Mouse (Mus musculus) adrenal gland, postnatal 10 days (tissue): ENCODE data around the gene Neb. TPM values are rescaled to one million over a fixed set of nuclear protein-coding genes. Genes with fewer than 3 reads are reported as not detected.

Experiments used
- DNase-seq: peaks from one replicate; pipeline ENCODE4 v3.0.0; 2021; ENCODE audit warnings: mixed read lengths
- total RNA-seq, 2 experiments: library from RNA; stranded (reverse); gene quantifications; 2 replicates each; pipeline ENCODE4 v1.2.3; 2021

Neb gene
- total RNA-seq, 2 experiments from 2014 or later: 56.2 to 237 TPM

DNA sequence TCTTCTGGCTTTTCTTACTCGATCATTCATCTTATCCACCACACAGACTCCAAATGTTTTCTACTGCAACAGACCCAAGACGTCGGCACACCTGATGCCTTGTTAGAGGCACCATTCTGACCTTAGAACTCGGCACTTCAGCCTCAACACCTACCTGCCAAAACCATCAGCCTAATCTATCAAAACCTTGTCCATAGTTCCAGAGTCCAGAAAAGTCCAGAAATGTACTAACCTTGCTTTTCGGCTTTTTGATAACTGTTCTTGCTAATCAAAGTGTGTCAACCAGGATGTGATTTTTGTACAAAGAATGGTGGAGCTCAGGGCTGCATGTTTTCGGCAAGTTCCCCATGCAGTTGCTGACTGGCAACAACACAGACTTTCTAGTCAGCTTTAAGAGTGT, 3.6 kb downstream of the Neb start:
- DNase-seq: no peak

DNA sequence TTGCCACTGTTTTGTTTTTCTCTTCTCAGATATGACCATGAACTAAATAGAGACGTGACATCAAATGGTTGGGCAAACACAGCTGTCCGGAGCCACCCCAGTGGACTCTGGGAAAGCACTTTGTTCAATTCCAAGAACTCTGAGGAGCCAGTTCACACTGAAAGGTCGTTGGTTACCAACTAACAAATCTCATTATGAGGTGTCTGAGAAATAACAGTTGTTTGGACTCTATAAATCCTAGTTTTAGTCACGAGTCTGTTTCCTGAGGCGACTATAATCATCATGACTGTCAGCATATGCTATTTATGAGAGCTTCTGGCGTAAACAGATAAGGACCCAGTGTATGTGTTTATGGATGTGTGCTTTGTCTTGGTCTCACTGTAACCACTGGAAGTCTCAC, 5.8 kb downstream of the Neb start:
- peak; percentile 11 for DNase-seq

DNA sequence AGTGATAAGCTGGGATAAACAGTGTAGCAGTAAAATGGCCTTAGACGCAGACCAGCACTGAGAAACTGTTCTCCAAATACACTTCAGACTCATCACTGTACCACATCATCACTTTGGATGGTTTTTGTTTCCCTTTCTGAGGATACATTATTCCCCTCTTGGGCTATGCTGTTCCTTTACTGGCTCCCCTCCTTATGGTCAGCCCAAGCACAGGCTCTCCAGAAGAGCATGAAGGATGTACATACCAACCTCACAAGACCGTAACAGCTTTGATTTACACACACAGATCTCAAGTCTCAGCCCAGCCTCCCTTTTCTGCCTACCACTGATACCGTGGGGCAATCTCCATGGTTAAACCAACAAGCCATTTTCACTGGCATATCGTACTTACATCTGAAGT, 6.2 kb downstream of the Neb start:
- no peak for DNase-seq

DNA sequence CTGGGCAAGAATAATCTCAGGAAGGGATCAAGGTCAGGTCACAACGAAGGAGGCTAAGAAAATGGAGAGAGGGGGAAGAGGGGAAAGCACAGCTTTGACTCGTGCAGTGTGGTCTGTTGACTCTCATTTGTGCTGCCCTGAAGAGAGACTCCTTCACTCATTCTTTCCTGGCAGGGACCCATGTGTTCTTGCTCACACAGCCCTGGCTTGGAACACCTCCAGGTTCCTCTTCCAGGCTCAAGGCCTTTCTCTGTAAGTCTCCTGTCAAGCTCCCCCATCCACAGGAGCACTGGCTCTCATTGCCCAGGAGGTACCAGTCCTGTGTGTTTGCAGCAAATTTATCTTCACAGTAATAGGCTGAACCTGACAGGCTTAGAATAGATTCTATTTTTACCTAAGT, 7.2 kb downstream of the Neb start:
- peak; percentile 87 for DNase-seq

DNA sequence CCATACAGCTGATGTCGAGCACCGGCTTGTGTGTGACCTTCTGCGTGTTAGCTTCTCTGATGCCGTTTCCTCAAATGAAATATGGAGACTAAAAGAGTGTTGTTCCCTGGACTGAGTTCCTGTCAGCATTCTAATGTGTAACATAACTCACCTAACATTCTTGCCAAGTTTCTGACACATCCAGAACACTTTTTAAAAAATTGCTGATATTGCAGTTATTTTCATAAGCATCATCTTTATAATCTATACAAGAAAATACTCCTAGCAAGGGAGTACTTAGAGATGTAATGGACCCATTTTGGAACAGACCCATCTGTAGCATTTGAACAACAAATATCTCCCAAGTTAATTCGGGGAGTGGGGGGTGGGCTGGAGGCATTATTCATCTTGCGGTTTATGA, 8.7 kb downstream of the Neb start:
- no peak for DNase-seq

DNA sequence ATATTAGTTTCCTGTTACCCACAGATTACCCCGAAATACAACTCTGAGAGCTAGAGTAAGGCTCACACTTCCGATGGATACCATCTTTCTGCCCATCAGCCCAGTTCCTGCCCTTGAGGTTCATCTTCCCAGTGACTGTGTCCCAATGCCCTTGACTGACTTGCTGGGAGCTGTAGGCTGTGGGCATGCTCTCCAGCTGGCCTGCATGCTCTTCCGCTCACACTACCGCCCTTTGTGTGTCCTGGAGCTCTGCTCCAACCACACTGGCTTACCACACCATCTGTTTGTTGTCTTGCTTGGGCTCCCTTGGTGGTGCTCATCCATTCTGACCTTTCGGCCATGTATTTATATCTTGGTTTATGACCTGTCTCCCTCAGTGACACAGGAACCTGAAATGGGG, 10.6 kb downstream of the Neb start:
- DNase-seq: no peak

DNA sequence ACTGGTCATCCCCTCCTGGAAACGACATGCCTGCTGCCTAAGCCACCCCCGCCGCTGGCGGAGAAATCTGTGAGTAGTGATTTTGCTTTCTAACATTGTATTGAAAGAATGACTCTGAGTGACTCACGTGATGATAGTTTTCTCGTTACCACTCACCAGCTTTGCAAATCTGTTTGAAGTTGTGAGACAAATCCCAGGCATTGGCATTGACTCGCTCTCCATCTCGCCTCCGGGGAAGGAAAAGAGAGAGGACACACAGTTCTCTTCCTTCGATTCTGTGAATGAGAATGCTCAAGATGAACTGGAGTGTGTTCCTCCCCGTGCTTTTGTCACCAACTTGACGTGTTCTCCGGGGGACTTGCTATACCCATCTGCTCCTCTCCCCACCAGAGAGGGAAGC, 11.0 kb downstream of the Neb start:
- no peak for DNase-seq

DNA sequence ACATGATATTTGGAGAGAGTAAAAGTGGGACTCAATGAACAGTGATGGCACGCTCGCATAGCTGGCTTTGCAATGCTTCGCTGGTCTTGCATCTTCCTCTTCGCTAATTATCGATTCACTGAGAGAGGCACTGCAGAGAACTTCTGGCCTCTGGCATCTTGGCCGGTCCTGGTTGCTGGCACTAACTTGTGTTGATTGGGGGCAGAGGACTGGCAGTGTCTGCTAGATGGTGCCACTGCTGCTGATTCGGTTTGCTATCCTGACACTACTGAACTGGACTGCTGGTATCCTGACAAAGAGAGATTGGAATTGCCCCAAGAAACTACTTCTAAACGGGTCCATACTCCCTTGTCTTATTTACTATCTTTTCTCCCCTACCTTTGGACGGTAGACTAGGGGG, 17.2 kb downstream of the Neb start:
- no peak for DNase-seq

DNA sequence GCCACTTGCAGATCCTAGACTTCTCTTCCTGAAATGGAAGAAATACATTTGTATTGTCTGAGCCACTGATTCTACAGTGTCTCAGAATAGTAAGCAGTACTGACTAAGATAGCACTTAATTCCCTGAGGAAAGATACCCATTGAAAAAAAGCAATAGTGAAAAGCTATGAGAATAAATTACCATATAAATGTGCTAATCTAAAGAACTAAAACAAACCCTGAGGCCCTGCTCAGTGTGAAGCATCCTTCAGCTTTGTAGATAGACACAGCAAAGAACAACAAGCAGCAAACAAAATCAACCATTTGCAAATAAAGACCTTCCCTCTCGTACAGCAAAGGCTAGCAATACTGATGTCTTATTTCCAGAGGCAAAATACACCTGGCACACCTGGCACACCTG, 18.6 kb downstream of the Neb start:
- DNase-seq: no peak

DNA sequence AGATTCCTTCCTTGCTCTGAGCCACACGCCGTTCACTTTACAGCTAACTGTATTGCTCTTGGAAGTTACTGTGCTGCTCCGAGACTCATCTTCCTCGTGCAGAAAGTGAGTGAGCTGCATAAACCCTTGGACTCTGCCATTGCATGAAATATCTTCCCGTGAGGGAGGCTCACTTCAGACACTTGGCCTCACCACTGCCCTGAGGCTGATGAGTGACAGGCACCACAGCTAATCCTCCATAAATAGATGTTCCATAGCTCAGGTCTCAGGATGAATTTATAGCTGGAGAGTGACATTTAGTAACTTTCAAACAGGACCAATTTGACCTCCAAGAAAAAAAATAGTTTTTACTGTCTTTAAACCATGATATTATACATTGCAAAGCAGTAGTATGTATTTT, 20.1 kb downstream of the Neb start:
- no peak for DNase-seq

DNA sequence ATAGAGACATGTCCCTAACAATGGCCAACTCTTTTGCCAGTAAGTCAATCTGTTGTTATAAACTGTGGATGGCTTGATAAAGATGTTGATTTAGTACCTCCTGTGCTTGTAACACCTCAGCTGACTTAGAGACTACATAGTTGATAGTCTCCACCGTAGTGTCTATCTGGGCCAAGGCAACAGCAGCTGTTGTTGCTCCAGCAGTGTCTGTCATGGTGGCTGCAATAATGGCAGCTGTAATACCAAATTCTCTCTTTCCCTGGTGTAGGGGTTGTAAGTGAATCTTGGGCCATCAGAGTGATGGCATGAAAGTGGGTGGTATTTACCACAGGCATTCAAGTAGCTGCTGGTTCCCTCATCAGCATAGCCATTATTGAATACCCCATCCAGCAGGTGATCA, 27.2 kb downstream of the Neb start:
- no peak for DNase-seq

DNA sequence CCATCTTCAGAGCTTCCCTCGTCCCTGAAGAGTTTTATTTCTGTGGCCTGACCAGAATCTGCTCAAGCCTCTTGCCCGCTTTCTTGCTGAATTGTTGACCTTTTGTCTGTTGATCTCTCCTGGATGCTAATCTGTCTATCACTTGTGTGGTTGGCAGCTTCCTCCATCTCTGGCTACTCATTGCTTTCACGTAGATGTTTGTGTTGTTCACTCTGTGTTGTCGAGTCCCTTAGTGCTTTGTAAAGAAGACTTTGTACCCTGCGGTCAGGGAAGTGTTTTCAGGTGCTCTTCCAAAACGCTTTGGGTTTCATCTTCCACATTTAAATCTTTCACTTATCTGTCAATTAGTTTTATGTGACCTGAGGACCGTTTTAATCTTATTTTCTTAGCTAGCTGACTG, 37.3 kb downstream of the Neb start:
- DNase-seq: no peak

DNA sequence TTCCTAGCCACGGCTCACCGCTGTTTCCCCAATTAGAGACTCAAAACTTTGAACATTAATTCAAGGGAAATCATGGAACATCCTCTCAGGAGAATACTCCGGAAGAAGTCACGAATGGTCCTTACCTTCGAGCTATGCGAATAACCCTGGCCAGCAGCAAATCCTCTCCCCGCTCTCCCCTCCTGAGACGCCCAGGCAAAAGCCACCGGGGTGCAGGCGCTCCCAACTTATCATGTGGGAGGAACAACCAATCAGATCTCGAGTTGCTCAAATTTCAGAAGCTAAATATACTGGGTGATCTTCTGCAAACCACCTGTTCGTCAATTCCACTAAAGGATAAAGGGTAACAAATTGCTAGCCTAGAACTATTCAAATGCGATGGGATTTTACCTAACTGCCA, 42.7 kb downstream of the Neb start:
- DNase-seq: no peak

DNA sequence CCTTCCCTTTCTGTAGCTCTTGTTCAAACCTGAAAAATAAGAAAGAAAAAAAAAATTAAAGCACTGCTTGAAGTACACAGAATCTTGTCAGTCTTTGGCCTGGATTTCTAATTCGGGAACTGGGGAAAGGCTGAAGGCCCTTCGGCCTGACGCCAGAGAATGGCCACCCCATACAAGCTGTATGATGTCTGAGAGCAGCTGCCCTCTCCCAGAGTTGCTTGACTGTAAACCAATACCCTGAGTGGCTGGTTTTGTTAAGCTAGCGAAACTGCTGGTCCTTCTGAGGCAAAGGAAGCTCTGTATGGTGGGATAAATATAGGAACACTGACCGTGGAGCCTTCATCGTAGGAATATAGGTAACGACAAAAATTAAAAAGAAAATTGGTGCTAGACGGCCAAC, 43.2 kb downstream of the Neb start:
- no peak for DNase-seq

DNA sequence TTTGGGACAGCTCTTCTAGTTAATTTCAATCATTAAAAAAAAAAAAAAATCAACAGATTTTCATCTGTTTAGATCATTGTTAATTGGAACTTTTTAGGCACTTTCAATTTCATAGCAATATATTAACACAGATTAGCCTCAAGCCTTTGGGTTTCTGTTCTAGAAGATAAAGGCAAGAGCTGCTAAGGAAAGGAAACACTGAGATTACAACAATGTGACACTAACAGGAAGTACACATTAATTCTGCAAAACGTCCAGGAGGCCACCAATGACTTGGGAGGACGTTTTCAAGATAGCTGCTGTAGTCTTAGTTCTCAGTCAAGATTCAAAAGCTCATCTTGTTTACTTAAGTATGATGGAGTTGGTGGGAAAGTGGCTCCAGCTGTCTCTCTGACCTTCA, 44.7 kb downstream of the Neb start:
- no peak for DNase-seq

DNA sequence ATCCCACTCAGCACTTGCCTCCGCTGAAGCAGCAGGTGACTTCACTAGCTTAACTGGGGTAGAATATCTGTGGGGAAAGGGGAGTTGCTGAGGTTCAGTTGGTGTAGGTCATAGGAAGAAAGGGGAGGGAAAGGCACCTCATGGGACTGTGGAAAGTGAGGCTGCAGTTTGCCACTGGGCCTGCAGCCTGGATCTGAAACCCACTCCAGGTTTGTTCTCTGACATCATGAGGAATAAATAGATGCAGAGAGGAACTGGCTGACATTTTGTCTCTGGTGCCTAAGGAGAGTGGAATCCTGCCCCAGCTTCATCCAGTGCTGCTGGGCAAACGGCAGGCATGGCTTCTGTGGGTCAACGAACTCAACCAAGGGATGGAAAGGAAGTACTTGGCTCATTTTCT, 46.5 kb downstream of the Neb start:
- no peak for DNase-seq

DNA sequence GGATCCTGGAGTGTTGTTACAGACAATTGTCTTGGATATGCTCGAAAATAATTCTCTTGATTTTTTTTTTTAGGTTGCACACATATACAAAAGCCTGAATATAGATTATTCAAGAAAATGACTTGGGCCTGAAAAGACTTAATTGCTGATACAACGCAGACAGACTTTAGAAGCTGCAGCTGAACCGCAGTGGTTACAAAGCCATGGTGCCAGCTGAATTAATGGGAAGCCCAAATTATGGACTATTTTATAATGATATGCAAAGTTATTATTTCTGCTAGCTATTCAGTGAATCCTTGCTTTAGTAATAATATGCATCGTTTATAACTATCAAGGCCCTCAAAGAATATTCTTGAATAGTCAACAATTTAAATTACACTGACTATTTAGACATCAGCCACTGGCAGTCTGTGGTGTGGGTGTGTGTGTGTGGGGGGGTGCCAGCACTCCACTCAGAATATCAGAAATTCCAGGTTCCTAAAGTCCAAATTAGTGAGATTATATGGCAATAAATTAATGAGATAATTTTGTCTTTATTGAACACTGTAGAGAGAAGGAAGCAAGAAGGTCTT, 50.9 kb downstream of the Neb start:
- no peak for DNase-seq

DNA sequence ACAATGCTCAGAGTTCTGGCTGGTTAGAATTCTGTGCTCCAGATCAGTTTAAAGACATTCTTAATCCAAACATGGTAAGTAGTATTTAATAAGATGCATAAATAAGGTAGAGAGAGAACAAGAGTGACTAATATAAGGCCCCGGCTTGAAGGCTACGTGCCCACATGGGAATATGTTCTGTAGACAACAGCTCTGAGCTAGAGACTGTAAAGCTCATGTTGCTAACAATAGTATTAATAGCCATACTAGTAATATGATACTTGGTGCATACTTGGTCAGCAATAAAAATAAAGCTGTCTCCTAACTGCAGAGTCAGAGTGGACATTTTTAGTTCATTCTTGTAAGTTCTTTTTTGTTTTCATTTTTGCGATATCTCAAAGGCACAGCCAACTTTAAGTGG, 56.4 kb downstream of the Neb start:
- no peak for DNase-seq

DNA sequence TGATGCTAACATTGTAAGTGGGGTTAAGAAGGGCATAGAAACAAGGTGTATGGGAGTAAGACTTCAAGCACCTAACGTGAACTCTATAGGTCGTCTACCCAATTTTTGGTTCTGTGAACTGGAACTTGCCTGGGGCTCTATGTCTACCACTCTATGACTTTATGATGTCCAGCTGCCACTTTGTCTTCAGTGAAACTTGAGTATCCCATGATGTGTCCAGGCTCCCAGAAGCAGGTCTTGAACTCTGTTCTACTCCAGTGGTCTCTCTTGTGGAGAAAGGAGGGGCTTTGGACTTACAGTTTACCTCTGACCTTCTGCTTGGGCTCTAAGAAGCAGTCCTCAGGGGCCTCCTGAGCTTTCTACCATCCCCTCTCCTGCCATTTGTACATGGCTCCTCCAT, 58.1 kb downstream of the Neb start:
- DNase-seq: no peak

DNA sequence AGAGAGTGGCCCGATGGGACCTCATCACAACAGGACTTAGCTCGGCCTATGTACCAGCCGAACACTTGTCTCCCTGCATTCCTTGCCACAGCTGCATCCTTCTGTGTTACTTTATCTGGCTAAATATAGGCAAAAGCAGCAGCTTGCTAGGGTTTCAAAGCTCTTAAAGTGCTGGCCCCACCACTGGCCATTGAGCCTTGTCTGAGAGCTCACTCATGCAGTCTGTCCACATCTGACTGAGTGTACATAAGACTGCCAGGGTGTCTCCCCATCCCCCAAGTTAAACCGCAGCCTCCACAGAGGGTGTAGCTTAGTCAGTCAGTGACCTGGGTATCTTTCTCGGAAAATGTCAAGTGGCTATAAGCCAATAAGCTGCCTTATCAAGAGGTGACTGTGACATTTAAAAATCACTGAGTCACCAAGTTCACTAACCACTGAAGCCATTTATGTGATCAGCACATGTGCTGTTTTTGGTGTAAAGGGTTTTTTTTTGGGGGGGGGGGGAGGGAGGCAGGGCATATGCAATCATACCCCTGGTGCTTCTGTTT, 59.2 kb downstream of the Neb start:
- peak; percentile 55 for DNase-seq

DNA sequence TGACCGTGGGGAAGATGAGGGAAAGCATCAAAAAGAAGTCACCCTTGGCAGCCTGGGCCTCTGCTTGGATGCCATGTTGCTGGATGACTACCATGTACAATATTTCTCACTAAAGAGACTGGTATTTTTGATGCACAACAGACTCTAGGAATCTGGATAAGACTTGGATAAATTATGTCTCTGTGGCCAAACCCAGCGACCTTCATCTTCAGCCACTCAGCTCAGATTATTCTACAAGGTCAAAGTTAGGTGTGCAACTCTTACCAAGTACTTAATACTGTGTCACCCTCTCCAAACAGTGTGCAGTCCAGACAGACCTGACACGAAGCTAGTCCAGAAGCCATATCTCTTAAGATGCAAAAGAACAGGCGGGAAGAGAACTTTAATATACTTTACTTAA, 60.8 kb downstream of the Neb start:
- peak; percentile 4 for DNase-seq

DNA sequence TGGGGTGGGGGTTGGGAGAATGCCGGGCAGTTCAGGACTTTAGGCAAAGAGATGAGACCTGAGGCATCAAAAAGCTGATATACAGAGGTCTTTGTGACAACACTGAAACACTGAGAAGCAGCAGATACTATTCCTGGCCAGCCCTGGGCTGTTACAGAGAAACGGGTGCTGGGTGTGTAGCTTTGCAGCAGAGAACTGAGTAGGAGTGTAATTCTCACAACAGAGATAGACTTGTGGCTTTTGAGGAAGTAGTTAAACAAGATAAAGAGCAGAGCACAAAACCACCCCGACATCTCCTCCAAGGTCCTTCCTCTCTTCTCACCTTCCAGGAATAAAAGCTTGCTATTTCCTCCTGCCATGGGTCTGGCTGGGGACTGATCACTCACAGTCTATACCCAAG, 62.5 kb downstream of the Neb start:
- no peak for DNase-seq

DNA sequence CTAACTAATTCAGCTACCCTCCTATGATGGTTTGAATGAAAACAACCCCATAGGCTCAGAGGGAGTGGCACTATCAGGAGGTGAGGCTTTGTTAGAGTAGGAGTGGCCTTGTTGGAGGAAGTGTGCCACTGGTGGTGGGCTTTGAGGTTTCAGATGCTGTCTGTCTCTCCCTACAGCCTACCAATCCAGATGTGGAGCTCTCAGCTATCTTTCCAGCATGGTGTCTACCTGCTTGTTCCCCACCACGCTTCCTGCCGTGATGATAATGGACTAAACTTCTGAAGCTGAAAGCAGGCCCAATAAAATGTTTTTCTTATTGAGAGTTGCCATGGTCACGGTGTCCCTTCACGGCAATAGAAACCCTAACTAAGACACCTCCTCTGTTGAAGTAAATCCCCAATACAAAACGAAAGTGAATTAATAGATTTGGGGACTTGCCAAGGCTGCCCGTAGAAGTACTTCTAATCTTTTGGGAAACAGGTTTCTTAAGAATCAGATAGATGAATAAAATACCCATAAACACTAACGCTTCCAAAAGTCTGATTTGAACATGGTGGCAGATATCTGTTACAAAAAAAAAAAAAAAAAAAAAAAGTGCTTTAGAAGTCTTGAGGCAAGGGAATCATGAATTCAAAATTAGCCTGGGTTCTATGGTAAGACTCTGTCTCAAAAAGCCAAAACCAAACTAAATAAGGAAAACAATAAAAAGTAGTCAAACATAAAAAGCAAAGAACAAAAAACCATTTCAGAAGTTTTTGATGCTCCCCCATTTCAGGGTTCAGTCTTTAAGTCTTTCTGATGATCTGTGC, 63.1 kb downstream of the Neb start:
- DNase-seq: no peak

DNA sequence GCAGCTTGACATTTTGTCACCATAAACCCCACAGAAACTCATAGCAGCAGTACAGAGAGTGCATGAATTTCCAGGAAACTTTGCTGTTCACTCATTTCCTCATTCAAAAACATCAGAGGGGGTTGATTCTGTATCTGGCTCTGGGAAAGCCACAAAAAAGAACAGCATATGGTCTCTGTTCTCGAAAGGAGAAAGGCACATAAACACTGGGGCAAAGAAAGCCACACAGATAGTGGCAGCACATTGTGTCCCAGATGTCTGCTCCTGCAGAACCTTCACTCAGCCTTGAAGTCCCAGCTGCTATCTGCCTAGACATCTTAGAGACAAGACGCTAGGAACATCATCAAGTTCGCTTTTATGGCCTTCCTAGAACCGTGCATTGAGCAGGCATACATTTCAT, 67.5 kb downstream of the Neb start:
- no peak for DNase-seq
